Mouse (Mus musculus) embryonic fibroblast, embryonic 13.5 days (primary cell): ENCODE data around the gene Ablim2.

Experiments used
- CTCF ChIP-seq: IDR thresholded peaks from 2 replicates; pipeline ENCODE4 v1.5.1; 2011; ENCODE audit warnings: mild to moderate bottlenecking, control low read depth, low read length, moderate library complexity, borderline replicate concordance; ENCODE audit not compliant: insufficient read depth
- POLR2A ChIP-seq: IDR thresholded peaks from 2 replicates; pipeline ENCODE4 v1.6.1; 2011; ENCODE audit warnings: low read depth, mild to moderate bottlenecking, control low read depth, low read length, moderate library complexity

- TF ChIP-seq CTCF (peak; percentile 56), POLR2A (no peak)
Observed at GRCm38 (mm10) chr5:35888959-35889358, 131.3 kb downstream of the Ablim2 start.
